Mouse (Mus musculus): ENCODE measurements around the gene Sec14l3. TPM values are rescaled to one million over a fixed set of nuclear protein-coding genes. Genes with fewer than 3 reads are reported as not detected.

Sec14l3 gene
- not detected for polyA plus RNA-seq (2014; fragmentation: Illumina TruSeq; extraction: RNeasy Lipid Tissue Mini Kit (QIAGEN cat#74804); ENCODE audit: low replicate concordance)

DNA sequence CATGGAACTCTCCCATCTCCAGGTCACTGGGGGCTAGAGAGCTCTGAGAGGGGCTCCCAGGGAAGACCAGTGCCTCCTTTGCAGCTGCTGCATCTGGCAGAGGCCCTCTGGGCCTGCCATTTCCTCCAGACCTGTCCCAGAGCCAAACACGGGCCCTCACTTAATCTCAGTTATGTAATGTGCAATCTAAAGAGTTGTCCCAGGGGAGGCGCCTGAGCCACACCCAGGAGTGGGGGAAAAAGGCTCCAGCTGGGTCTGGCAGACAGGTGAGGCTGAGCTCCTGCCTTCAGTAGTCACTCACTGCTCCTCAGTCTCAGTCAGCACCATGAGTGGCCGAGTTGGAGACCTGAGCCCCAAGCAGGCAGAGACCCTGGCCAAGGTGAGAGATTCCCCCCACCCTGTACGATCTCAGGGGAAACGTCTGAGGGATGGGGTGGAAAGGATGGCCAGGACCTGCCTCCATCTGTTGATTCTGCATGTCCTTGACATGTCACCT lies at the start of gene Sec14l3:
Gene Sec14l3 (plus strand): TSS at position 215 of the 496 bp plus-strand sequence.

DNA sequence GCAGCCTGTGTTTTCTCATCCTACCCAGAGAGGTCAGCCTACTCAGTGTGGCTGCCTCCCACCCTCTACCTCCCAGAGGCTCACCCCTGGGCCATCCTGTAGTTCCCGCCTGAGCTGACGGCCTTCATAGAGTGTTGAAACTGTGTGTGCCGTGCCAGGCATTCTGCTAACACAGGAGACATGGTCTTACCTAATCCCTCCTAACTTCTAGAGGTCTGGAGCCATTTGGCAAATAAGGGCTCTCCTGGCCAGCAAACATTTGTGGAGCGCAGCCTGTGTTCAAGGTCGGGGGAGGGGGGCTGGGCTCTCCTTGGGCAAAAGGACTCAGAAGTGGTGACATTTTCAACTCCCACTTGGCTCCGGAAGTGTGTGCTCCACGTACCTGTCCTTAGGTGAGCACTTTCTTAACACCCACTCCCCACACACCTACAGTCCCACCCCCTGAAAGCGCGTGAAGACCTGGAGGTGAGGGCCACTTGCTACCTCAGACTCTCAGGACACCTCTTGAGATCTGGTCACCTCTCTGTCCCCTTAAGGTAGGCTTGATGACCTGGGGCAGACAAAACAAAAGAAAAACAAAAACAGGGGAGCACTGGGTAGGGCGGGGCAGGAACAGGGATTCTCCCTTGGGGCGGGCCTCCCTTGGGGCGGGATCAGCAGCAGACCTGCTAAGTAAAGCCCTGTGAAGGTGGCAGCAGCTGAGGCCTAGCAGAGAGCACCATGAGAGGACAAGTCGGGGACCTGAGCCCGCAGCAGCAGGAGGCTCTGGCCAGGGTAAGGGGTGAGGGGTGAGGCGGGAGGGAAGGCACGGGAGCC lies 33.3 kb upstream of the Sec14l3 start, which contains the start of gene Sec14l4:
Gene Sec14l4 (plus strand): TSS at position 337 of the 816 bp plus-strand sequence.

GRCm38 (mm10) chr11:4095171-4096053 lies 30.8 kb downstream of the Sec14l3 start, which contains the start of gene Mtfp1:
Gene Mtfp1, minus strand, starts transcription at chr11:4095445.

DNA sequence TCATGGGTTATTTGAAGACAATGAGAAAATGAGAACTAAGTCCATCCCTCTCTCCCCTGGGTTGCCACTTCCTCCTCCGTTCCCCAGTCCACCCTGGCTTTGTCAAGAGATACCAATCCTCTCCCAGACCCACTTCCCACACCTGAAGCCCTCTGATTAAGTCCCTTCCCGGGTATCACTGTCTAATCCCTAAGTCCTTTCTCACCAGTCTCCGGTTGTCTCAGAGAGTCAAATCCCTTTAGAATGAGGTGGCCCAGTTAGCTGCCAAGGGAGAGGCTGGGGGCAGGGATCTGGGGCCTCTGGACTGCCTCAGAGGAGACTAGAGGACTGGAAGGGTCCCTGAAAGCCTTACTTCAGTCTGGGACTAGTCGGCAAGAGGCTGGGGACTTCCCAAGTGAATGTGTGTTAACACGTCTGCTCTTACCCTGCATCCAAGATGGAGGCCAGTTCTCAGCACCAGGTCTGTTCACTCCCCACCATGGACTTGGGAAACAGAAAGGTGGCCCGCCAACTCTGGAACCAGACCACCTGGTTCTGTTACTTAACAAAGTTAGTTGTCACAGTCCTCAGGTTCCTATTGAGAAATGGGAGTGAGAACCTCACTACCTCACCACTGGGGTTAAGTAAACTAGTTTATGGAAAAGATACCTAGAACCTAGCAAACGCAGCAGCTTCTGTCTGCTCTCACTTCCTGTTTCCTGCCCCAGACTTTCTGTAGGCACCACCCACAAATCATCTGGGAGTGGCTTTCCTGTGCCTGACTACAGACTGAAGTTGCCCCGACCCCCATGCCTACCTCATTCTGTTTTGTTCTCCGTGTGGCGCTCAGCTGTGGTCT lies 58.3 kb downstream of the Sec14l3 start, which contains the start of gene Sec14l2:
Gene Sec14l2 (minus strand): TSS at position 674 of the 838 bp plus-strand sequence.

Other genes with a start within 250 kb of the Sec14l3 start
- gene Osbp2, start 200.9 kb upstream of the Sec14l3 start, polyA plus RNA-seq (2014; fragmentation: Illumina TruSeq; extraction: RNeasy Lipid Tissue Mini Kit (QIAGEN cat#74804); ENCODE audit: low replicate concordance), result not detected
- not detected for gene 4921536K21Rik, start 169.7 kb upstream of the Sec14l3 start, polyA plus RNA-seq (2014; fragmentation: Illumina TruSeq; extraction: RNeasy Lipid Tissue Mini Kit (QIAGEN cat#74804); ENCODE audit: low replicate concordance)
- 1.1 TPM for gene Dusp18, start 169.6 kb upstream of the Sec14l3 start, polyA plus RNA-seq (2014; fragmentation: Illumina TruSeq; extraction: RNeasy Lipid Tissue Mini Kit (QIAGEN cat#74804); ENCODE audit: low replicate concordance)
- gene Slc35e4, start 150.2 kb upstream of the Sec14l3 start, polyA plus RNA-seq (2014; fragmentation: Illumina TruSeq; extraction: RNeasy Lipid Tissue Mini Kit (QIAGEN cat#74804); ENCODE audit: low replicate concordance), result not detected
- 2.6 TPM for gene Tcn2, start 132.7 kb upstream of the Sec14l3 start, polyA plus RNA-seq (2014; fragmentation: Illumina TruSeq; extraction: RNeasy Lipid Tissue Mini Kit (QIAGEN cat#74804); ENCODE audit: low replicate concordance)
- 9.3 TPM for gene Pes1, start 100.9 kb upstream of the Sec14l3 start, polyA plus RNA-seq (2014; fragmentation: Illumina TruSeq; extraction: RNeasy Lipid Tissue Mini Kit (QIAGEN cat#74804); ENCODE audit: low replicate concordance)
- gene 4930556J24Rik, start 88.1 kb upstream of the Sec14l3 start, polyA plus RNA-seq (2014; fragmentation: Illumina TruSeq; extraction: RNeasy Lipid Tissue Mini Kit (QIAGEN cat#74804); ENCODE audit: low replicate concordance), result not detected
- gene Gal3st1, start 81.2 kb upstream of the Sec14l3 start, polyA plus RNA-seq (2014; fragmentation: Illumina TruSeq; extraction: RNeasy Lipid Tissue Mini Kit (QIAGEN cat#74804); ENCODE audit: low replicate concordance), result 0.89 TPM
- gene Sec14l4, start 33.4 kb upstream of the Sec14l3 start, polyA plus RNA-seq (2014; fragmentation: Illumina TruSeq; extraction: RNeasy Lipid Tissue Mini Kit (QIAGEN cat#74804); ENCODE audit: low replicate concordance), result not detected
- 11.7 TPM for gene Mtfp1, start 30.6 kb downstream of the Sec14l3 start, polyA plus RNA-seq (2014; fragmentation: Illumina TruSeq; extraction: RNeasy Lipid Tissue Mini Kit (QIAGEN cat#74804); ENCODE audit: low replicate concordance)
- gene Sec14l2, start 58.6 kb downstream of the Sec14l3 start, polyA plus RNA-seq (2014; fragmentation: Illumina TruSeq; extraction: RNeasy Lipid Tissue Mini Kit (QIAGEN cat#74804); ENCODE audit: low replicate concordance), result 64.0 TPM
- 2.5 TPM for gene Rnf215, start 70.4 kb downstream of the Sec14l3 start, polyA plus RNA-seq (2014; fragmentation: Illumina TruSeq; extraction: RNeasy Lipid Tissue Mini Kit (QIAGEN cat#74804); ENCODE audit: low replicate concordance)
- gene Ccdc157, start 95.5 kb downstream of the Sec14l3 start, polyA plus RNA-seq (2014; fragmentation: Illumina TruSeq; extraction: RNeasy Lipid Tissue Mini Kit (QIAGEN cat#74804); ENCODE audit: low replicate concordance), result 1.3 TPM
- 9.0 TPM for gene Sf3a1, start 95.5 kb downstream of the Sec14l3 start, polyA plus RNA-seq (2014; fragmentation: Illumina TruSeq; extraction: RNeasy Lipid Tissue Mini Kit (QIAGEN cat#74804); ENCODE audit: low replicate concordance)
- not detected for gene Tbc1d10a, start 121.9 kb downstream of the Sec14l3 start, polyA plus RNA-seq (2014; fragmentation: Illumina TruSeq; extraction: RNeasy Lipid Tissue Mini Kit (QIAGEN cat#74804); ENCODE audit: low replicate concordance)
- gene Castor1, start 153.4 kb downstream of the Sec14l3 start, polyA plus RNA-seq (2014; fragmentation: Illumina TruSeq; extraction: RNeasy Lipid Tissue Mini Kit (QIAGEN cat#74804); ENCODE audit: low replicate concordance), result not detected
- gene Osm, start 171.6 kb downstream of the Sec14l3 start, polyA plus RNA-seq (2014; fragmentation: Illumina TruSeq; extraction: RNeasy Lipid Tissue Mini Kit (QIAGEN cat#74804); ENCODE audit: low replicate concordance), result not detected
- gene Lif, start 192.7 kb downstream of the Sec14l3 start, polyA plus RNA-seq (2014; fragmentation: Illumina TruSeq; extraction: RNeasy Lipid Tissue Mini Kit (QIAGEN cat#74804); ENCODE audit: low replicate concordance), result 0.74 TPM